Mouse (Mus musculus): Measurements from ENCODE around the gene Tm4sf19.
"Not testable (repeated sequence)": the region's sequence is repeated elsewhere in the genome, so short reads cannot be mapped to it uniquely, and the experiment has no call there.

The Tm4sf19 gene

DNA sequence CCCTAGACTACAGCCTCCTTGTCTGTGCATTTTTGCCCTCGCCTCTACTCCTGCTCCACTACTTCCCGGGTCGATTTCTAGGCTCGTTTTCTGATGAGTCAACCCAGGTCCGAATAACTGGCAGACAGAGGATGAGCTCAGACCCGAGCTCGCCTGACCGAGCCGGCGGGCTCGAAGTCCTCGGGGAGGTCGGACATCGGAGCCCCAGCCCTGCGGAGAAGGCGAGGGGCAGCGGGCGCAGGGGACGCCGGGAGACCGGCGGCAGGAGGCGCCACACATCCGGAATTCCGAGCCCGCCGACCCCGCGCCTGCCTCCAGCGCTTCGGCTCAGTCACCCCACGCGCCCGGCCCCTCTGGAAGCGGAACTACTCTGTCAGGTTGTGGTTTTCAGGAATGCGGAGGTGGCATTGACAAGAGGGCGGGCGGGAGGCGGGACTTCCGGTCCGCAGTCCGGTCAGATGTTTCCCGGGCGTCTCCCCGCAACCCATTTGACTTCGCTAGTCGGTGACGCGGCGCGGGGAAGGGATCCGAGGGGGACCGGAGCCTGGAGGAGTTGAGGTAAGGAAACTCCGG lies 30.3 kb downstream of the Tm4sf19 start, which contains the start of gene Pcyt1a:
TSS of gene Pcyt1a (plus strand) at position 448 of the 573 bp plus-strand sequence.
- peak; percentile 99 for DNase-seq (ENCODE audit: inconsistent ontology term)

GRCm38 (mm10) chr16:32431047-32431591 lies 30.8 kb downstream of the Tm4sf19 start:
- DNase-seq (ENCODE audit: inconsistent ontology term), result no peak

- DNase-seq (ENCODE audit: inconsistent ontology term), result no peak
Observed at GRCm38 (mm10) chr16:32431926-32432325, 31.6 kb downstream of the Tm4sf19 start.

DNA sequence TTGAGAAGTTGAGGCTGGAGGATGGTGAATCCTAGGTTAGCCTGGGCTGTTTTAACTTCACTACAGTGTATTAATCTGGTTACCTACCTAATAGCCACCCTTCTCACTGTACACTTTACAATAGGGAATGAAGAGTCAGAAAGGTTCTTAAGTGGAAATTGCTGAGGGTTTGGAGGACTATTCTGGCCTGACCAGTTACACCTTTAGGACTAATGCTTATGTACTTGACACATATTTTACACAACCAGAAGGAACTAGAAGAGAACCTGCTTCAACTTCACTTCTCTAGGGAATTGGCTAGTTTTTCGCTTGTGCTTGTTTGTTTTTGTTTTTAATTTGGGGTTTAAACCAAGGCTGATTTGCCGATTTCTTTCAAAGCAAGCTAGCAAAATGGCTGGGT lies 32.8 kb downstream of the Tm4sf19 start:
- no peak for DNase-seq (ENCODE audit: inconsistent ontology term)

- no peak for DNase-seq (ENCODE audit: inconsistent ontology term)
Observed at GRCm38 (mm10) chr16:32434066-32434465, 33.8 kb downstream of the Tm4sf19 start.

- DNase-seq (ENCODE audit: inconsistent ontology term), result no peak
Observed at GRCm38 (mm10) chr16:32434691-32435090, 34.4 kb downstream of the Tm4sf19 start.

DNA sequence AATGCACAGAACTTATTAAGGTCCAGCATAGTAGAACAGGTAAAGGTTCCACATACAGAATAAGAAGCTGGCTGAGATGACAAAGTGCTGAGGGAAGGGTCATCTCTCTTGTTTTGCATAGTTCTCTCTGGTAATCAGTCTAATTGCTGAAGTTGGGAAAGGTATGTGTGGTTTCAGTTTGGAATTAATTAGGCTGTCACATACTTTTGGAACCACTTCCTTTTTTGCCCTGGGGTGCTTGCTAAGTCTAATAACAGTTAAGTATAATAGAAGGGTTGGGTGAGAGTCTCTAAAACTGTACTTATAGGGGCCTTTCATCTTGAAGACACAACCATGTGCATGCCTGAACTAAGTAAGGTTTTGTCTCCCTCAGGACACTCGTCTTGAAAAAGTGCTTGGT lies 36.4 kb downstream of the Tm4sf19 start:
- peak; percentile 12 for DNase-seq (ENCODE audit: inconsistent ontology term)

DNA sequence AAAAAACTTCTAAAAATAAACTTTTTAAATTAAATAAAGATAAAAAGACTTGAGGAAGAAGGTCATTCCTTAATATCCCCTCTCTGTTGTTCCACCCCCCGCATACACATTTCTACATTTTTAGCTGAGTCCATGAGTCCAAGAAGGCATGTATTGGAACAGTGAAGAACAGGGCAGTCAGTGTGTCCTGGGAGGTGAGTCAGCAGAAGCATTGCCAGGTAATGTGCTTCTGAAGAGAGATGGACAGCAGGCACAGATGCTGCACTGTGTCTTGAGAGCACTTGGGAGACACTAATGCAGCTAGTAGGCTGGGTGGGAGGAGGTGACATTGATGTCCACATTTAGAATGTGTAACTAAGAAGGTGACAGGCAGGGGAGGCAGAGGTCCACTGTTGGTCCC lies 37.0 kb downstream of the Tm4sf19 start:
- DNase-seq (ENCODE audit: inconsistent ontology term), result no peak

- DNase-seq (ENCODE audit: inconsistent ontology term), result no peak
Observed at GRCm38 (mm10) chr16:32441432-32441831, 41.1 kb downstream of the Tm4sf19 start.

- not testable (repeated sequence) for DNase-seq (ENCODE audit: inconsistent ontology term)
Observed at GRCm38 (mm10) chr16:32444615-32445014, 44.3 kb downstream of the Tm4sf19 start.

DNA sequence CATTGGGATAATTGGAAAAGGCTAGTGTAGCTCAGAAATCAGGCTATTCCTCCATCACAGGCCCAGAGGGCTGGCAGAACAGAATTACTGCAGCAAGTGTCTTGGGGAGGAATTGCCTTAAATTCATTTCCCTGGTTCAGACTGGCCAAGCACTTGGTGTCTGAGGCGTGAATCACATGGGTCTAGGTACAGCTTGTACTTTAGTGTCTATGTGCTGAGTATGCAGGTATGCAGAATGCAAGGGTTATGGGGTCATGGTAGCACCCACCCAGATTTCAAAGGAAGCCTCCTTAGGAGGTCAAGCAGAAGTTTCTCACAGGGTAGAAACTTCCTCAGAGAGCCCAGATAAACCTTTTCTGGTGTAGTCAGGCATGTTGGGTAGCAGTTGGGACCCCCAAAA lies 45.3 kb downstream of the Tm4sf19 start:
- no peak for DNase-seq (ENCODE audit: inconsistent ontology term)

GRCm38 (mm10) chr16:32446563-32447138 lies 46.3 kb downstream of the Tm4sf19 start:
- DNase-seq (ENCODE audit: inconsistent ontology term), result no peak

- DNase-seq (ENCODE audit: inconsistent ontology term), result no peak
Observed at GRCm38 (mm10) chr16:32449665-32450064, 49.4 kb downstream of the Tm4sf19 start.

- no peak for DNase-seq (ENCODE audit: inconsistent ontology term)
Observed at GRCm38 (mm10) chr16:32450133-32450532, 49.8 kb downstream of the Tm4sf19 start.

DNA sequence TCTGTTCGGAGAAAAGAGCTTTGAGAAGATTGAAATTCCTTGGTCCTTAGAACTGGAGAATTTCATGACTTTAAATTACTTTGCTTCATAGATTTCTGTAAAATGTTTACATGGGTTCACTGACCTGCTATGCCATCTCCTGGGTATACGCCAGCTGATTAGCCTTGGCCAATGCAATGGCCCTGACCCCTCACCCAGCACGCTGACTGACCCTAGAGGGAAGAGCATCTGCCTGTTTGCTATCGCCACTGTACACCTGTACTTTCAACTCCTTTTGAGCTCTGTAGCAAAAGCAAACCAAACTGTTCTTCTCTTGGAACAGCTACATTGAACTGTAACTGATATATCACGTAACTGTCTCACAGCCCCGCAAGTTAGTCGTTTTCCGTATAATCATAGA lies 52.8 kb downstream of the Tm4sf19 start:
- no peak for DNase-seq (ENCODE audit: inconsistent ontology term)

GRCm38 (mm10) chr16:32454646-32455045 lies 54.3 kb downstream of the Tm4sf19 start:
- no peak for DNase-seq (ENCODE audit: inconsistent ontology term)

DNA sequence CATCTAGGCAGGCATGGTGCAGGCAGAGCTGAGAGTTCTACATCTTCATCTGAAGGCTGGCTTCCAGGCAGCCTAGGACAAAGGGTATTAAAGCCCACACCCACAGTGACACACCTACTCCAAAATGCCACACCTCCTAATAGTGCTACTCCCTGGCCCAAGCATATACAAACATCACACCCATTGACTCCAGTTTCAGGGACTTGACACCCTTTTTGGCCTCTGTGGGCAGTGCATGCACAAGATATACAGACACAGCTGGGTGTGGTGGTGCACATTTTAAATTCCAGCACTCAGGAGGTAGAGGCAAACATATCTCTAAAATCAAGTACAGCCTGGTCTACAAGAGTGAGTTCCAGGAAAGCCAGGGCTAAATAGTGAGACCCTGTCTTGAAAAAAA lies 55.8 kb downstream of the Tm4sf19 start:
- DNase-seq (ENCODE audit: inconsistent ontology term), result no peak

DNA sequence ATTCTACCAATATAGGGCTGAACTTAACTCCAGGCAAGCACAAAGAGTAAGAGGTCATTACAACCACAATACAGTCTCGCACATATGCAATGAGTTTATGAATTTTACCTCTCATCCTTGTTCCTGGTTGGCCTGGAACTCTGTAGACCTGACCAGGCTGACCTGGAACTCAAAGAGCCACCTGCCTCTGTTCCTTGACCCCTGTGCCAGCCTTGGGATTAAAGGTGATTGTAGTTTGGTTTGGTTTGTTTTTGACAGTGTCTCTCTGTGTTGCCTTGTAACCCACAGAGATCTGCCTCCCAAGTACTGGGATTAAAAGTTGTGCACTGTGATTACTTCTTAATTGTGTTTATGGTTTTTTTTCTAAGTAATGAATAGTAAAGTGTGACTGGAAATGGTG lies 56.5 kb downstream of the Tm4sf19 start:
- DNase-seq (ENCODE audit: inconsistent ontology term), result no peak

Data from Muller cell, postnatal 12 days (primary cell).